Mouse (Mus musculus) heart, adult 2 months (tissue): Measurements from ENCODE around the gene Col12a1.

Source experiments
- CTCF ChIP-seq: fragments of 200-600 bp; IDR thresholded peaks from 2 replicates; pipeline ENCODE4 v1.8.1; 2022; ENCODE audit warnings: antibody characterized with exemption, mild to moderate bottlenecking, moderate library complexity
- EP300 ChIP-seq: fragments of 200-500 bp; IDR thresholded peaks from 2 replicates; pipeline ENCODE4 v1.6.1; 2011; ENCODE audit warnings: low read depth, low read length, control low read depth; ENCODE audit not compliant: insufficient read depth

GRCm38 (mm10) chr9:79716496-79716895 lies 2.1 kb downstream of the Col12a1 start:
- TF ChIP-seq CTCF (no peak), EP300 (no peak)
